Mouse (Mus musculus): ENCODE data around the gene Zbtb18.

Gene Zbtb18

GRCm38 (mm10) chr1:177442196-177442808 is at the start of gene Zbtb18:
Gene Zbtb18, plus strand, starts transcription at chr1:177442351.
- DNase-seq (ENCODE audit: low read depth, low spot score), result no peak

DNA sequence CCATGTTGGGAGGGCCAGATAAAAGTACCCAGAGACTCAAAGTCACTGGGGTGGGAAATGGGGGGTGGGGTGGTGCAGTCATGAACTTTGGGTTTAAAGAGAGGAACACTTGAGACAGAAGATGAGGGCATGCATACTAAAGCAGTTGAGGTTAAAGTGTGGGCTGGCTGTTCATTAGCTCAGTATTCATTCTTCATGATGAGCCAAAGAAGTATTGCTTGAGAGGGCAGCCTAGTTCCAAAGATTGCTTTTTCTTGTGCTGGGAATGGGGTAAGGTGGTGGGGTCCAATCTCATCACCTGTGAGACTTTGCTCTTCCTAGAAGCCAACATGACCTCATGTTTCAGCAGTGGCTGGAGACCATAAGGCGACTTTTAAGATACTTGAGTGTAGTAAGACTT is 44.7 kb upstream of the Zbtb18 start:
- no peak for DNase-seq (ENCODE audit: low read depth, low spot score)

- DNase-seq (ENCODE audit: low read depth, low spot score), result peak; percentile 72
Observed at GRCm38 (mm10) chr1:177405170-177405569, 37.0 kb upstream of the Zbtb18 start.

- DNase-seq (ENCODE audit: low read depth, low spot score), result no peak
Observed at GRCm38 (mm10) chr1:177408690-177409089, 33.5 kb upstream of the Zbtb18 start.

DNA sequence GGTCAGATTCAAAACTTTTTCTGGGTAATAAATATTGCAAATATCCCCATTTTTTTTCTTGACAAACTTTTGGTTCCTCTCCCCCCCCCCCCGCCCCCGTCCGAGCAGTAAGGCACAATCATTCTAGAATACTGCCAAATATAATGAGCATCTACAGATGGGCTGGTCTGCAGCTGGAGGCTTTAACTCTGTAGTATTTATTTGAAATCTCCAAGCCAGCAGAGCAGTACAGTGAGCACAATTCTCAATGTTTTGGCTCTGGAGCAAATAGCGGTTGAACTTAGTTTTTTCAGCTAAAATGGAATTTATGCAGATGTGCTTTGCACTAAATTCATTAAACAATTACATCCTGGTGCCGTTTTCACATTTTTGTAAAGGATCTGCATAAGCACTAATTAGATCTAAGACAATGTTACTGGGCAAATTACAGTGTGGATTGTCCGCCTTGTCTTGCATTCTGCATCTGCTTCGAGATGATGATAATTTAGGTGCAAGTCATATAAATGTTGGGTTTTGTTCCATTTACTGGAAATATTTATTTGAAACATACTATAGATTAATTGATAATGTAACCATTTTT is 31.3 kb upstream of the Zbtb18 start:
- DNase-seq (ENCODE audit: low read depth, low spot score), result no peak

GRCm38 (mm10) chr1:177411359-177412358 is 30.5 kb upstream of the Zbtb18 start:
- no peak for DNase-seq (ENCODE audit: low read depth, low spot score)

- DNase-seq (ENCODE audit: low read depth, low spot score), result no peak
Observed at GRCm38 (mm10) chr1:177419331-177419730, 22.8 kb upstream of the Zbtb18 start.

DNA sequence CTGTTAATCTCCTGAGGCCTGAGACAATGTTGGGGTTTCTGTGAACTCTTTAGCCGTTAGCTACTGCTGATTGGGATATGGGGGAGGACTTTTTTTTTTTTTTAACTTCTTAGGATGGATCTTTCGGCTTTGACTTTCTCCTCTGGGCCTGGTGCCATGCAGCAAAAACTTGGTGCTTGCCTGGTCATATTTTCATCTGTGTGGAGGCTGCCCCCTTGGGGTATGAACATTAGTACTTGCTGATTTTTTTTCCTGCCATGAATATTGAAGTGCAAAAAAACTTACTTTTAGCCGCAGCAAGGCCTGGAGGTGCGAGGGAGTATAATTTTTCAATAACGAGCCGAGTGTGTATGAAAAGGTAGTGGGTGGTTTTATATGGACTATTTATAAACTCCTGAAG is 22.0 kb upstream of the Zbtb18 start:
- no peak for DNase-seq (ENCODE audit: low read depth, low spot score)

GRCm38 (mm10) chr1:177427862-177428261 is 14.3 kb upstream of the Zbtb18 start:
- no peak for DNase-seq (ENCODE audit: low read depth, low spot score)

DNA sequence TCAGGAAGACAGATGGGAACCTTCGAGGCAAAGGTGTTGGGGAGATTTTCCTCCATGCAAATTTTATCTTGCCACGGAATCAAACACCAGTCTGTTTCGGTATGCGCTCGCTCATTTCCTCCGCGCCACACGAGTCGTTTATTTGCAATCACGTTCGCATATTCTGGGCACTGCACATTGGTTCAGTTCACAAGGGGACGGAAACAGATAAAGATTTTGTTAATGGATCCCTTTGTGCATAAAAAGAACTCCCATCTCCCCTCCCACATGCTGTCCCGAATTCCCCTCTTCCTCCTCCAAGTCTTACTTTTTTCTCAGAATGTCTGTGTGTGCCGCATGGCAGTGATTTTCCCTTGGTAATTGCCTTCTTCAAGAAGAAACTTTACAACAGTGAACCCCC is 13.8 kb upstream of the Zbtb18 start:
- DNase-seq (ENCODE audit: low read depth, low spot score), result peak; percentile 73

- DNase-seq (ENCODE audit: low read depth, low spot score), result no peak
Observed at GRCm38 (mm10) chr1:177429067-177429466, 13.1 kb upstream of the Zbtb18 start.

GRCm38 (mm10) chr1:177440411-177440810 is 1.7 kb upstream of the Zbtb18 start:
- DNase-seq (ENCODE audit: low read depth, low spot score), result no peak

- DNase-seq (ENCODE audit: low read depth, low spot score), result no peak
Observed at GRCm38 (mm10) chr1:177440981-177441491, 1.1 kb upstream of the Zbtb18 start.

GRCm38 (mm10) chr1:177441492-177442195 is 507 bp upstream of the Zbtb18 start:
- peak; percentile 97 for DNase-seq (ENCODE audit: low read depth, low spot score)

- DNase-seq (ENCODE audit: low read depth, low spot score), result no peak
Observed at GRCm38 (mm10) chr1:177442821-177443723, 921 bp downstream of the Zbtb18 start.

DNA sequence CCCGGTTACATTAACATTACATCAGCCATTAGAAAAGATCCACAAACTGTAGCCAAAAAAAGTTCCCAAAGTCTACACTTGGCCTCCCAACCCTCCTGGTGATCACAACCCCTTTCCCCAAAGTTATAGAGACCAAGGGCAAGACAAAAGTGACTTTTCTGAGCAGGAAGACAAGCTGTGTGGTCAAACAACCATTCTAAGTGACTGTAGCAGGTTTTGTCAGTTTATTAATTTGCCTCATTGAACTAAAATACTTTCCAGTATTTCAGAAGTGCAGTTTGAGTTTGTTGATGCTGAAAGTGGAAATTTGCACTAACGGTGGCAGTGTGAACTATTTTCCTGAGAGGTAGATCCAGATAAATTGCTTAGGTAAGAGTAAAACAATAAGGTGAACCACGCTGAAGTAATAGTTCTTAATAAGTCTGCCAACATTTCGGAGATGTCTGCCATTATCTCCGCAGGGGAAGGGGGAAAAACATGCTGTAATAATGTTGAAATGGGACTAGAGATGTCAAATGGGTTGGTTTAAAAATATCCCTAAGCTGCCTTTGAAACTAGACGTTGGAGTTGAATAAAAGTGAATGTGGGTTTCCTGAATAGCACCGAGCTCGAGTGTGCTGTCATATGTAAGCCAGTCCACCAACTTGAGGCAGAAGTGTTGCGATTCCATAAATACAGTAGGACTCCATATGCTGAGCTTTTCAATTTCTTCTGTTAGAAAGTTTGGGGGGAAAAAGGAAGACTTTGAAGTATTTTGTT is 1.8 kb downstream of the Zbtb18 start:
- DNase-seq (ENCODE audit: low read depth, low spot score), result no peak

GRCm38 (mm10) chr1:177444483-177444810 is 2.3 kb downstream of the Zbtb18 start:
- DNase-seq (ENCODE audit: low read depth, low spot score), result peak; percentile 82

DNA sequence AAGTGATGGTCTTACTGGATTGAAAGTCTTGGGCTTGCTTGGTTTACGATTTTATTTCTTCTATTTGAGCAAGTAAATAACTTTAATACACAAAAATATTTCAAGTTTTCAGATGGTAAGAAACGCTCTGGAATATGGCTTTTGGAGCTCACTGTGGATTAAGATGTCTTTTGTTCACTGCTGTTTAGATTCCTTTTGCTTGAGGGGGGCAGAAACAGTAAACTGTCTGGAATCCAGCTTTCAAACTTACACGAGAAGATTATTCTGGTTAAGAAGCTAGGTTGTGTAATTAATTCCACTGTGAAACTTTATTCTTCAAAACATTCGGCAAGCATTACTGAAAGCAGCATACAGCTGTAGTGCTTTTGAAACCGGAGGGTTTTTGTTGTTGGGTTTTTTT is 2.8 kb downstream of the Zbtb18 start:
- DNase-seq (ENCODE audit: low read depth, low spot score), result no peak

DNA sequence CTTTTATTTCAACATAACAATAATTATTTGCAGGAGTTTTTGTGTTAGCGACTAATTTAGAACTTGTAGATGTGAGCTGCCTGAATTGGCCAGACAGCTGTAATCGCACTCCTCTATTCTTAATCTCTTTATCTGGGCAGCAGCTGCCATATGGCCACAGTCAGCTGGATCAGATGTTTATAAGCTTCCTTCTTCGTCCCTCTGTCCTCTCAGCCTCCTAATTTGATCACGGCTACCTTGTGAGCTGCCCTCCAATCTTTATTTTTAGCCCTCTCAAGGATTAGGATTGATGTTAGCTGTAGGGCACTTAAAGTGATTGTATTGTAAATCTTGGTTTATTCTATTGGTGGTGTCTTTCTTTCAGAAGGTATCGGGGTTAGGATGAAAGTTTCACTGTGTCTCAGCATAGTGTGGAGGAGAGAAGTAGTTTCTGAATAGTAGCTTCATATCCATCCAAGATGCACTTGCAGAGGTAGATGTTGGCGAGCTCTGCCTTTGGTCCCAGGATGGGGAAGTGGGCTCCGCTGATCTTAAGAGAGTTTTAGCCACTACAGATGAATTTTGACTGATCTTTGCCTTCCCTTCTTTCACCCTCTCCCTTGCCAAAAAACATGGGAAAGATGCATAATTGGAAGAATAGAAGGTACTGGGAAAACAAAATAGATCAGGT is 3.4 kb downstream of the Zbtb18 start:
- no peak for DNase-seq (ENCODE audit: low read depth, low spot score)
